Mouse (Mus musculus): Measurements from ENCODE around the gene Map3k5.

DNA sequence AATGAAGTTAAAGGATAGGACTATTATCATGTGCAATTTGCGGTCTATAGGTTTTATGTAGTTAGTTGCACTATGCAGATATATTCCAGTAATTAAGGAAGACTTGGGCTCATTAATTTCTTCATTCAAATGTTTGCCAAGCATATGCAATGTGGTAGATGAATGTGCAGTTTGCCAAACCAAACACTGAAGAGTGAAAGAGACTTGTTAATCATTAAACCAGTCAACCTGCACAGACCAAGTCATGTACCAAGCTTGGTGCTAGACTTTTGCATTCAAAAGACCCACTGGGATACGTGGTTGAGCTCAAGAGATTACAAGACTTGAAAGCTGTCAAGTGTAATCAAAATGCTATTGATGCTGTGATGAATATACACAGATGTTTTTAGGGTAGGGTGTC, 26.2 kb upstream of the Map3k5 start:
- no peak for TF ChIP-seq CTCF (IDR thresholded peaks at IDR 0.05; ENCODE audit: control insufficient read depth, insufficient read depth, insufficient replicate concordance, low read depth, low read length)
- no peak for TF ChIP-seq POLR2A (IDR thresholded peaks at IDR 0.05; ENCODE audit: control insufficient read depth, low read depth, low read length)

All from testis, adult 2 months (tissue).